Mouse (Mus musculus) stomach, embryonic 14.5 days (tissue): ENCODE data around the gene Msmp. TPM values are rescaled to one million over a fixed set of nuclear protein-coding genes. Genes with fewer than 3 reads are reported as not detected.

Experiments used
- ATAC-seq: fragments of 200-750 bp; cut with Nextera tagmentation; 2 replicates; pipeline ENCODE4 v1.8.0; 2017; ENCODE audit warnings: low read depth, moderate TSS enrichment; ENCODE audit not compliant: insufficient number of reproducible peaks, insufficient read depth, low FRiP score
- H3K27ac ChIP-seq: fragments of 300-500 bp; sonication (generic); 2 replicates; pipeline ENCODE4 v1.5.1; 2014; ENCODE audit warnings: mild to moderate bottlenecking, low read length, moderate library complexity, mixed read lengths
- H3K27me3 ChIP-seq: fragments of 300-500 bp; sonication (generic); 2 replicates; pipeline ENCODE4 v1.6.1; 2014; ENCODE audit warnings: low read length, control low read depth, mixed read lengths; ENCODE audit not compliant: control insufficient read depth, insufficient read depth
- H3K36me3 ChIP-seq: fragments of 300-500 bp; sonication (generic); 2 replicates; pipeline ENCODE4 v1.6.1; 2014; ENCODE audit warnings: mild to moderate bottlenecking, control low read depth, low read length, moderate library complexity, mixed read lengths; ENCODE audit not compliant: control insufficient read depth, insufficient read depth
- H3K4me1 ChIP-seq: fragments of 300-500 bp; sonication (generic); 2 replicates; pipeline ENCODE4 v1.6.1; 2014; ENCODE audit warnings: low read length, control low read depth, mixed read lengths; ENCODE audit not compliant: control insufficient read depth, insufficient read depth
- H3K4me2 ChIP-seq: fragments of 300-500 bp; sonication (generic); replicated peaks from 2 replicates; pipeline ENCODE4 v1.6.1; 2014; ENCODE audit warnings: low read depth, low read length, control low read depth
- H3K4me3 ChIP-seq: fragments of 300-500 bp; sonication (generic); 2 replicates; pipeline ENCODE4 v1.5.1; 2014; ENCODE audit warnings: low read depth, low read length, control low read depth
- H3K9ac ChIP-seq: fragments of 300-500 bp; sonication (generic); replicated peaks from 2 replicates; pipeline ENCODE4 v1.6.1; 2014; ENCODE audit warnings: low read depth, mild to moderate bottlenecking, control low read depth, low read length, moderate library complexity, mixed read lengths
- H3K9me3 ChIP-seq: fragments of 300-500 bp; sonication (generic); 2 replicates; pipeline ENCODE4 v1.6.1; 2016; ENCODE audit warnings: low read depth, low read length, control low read depth; ENCODE audit not compliant: control insufficient read depth
- WGBS: fragments of 180-500 bp; shearing (Covaris S2); extraction: QIAGEN DNeasy Blood & Tissue Kit; methylation state at CpG from one replicate; pipeline ENCODE4 v1.1.7; 2014; 5-methylcytosine and 5-hydroxymethylcytosine counted together
- polyA plus RNA-seq: library from polyadenylated mRNA; unstranded; fragments of >200 nt; fragmentation: Nextera tagmentation; extraction: Ambion mirVana; gene quantifications from 2 replicates; pipeline ENCODE4 v1.2.1, GENCODE M21; 2014

Gene Msmp
- polyA plus RNA-seq, 1 experiment from 2014 or later, result 1.0 TPM

- 70% methylated on average over 7 of the region's 7 CpGs for WGBS
- Histone ChIP-seq H3K4me1 (peaks cover 7% of the 10 kb centered on the region; the same call in 1 of the 2 replicates), H3K36me3 (peaks cover 40% of the 10 kb centered on the region), H3K9me3 (no peaks in the 10 kb centered on the region), H3K4me2 (no peak overlapping the region), H3K9ac (no peak overlapping the region), H3K27ac (no peak overlapping the region), H3K27me3 (no peaks in the 10 kb centered on the region), H3K4me3 (no peak overlapping the region)
- no peak for ATAC-seq
These were observed 873 bp downstream of the Msmp start for GRCm38 (mm10) chr4:43583421-43583820.

GRCm38 (mm10) chr4:43582241-43582640 is 2.1 kb downstream of the Msmp start:
- H3K27me3 ChIP-seq, result no peaks in the 10 kb centered on the region
- no peak overlapping the region for H3K4me2 ChIP-seq
- 90% methylated on average over 5 of the region's 5 CpGs for WGBS
- H3K9me3 ChIP-seq, result no peaks in the 10 kb centered on the region
- no peak overlapping the region for H3K9ac ChIP-seq
- no peak for ATAC-seq
- no peak overlapping the region for H3K4me3 ChIP-seq
- H3K4me1 ChIP-seq, result peaks cover 14% of the 10 kb centered on the region
- no peak overlapping the region for H3K27ac ChIP-seq
- H3K36me3 ChIP-seq, result peaks cover 40% of the 10 kb centered on the region

GRCm38 (mm10) chr4:43581381-43581780 is 2.9 kb downstream of the Msmp start:
- H3K27ac ChIP-seq, result no peak overlapping the region
- H3K4me2 ChIP-seq, result no peak overlapping the region
- 95% methylated on average over 12 of the region's 12 CpGs for WGBS
- H3K4me3 ChIP-seq, result no peak overlapping the region
- no peak overlapping the region for H3K9ac ChIP-seq
- H3K4me1 ChIP-seq, result peaks cover 22% of the 10 kb centered on the region
- H3K36me3 ChIP-seq, result peaks cover 40% of the 10 kb centered on the region
- ATAC-seq, result no peak
- H3K27me3 ChIP-seq, result no peaks in the 10 kb centered on the region
- H3K9me3 ChIP-seq, result no peaks in the 10 kb centered on the region

GRCm38 (mm10) chr4:43580721-43581120 is 3.6 kb downstream of the Msmp start:
- H3K4me1 ChIP-seq, result peaks cover 27% of the 10 kb centered on the region
- H3K4me3 ChIP-seq, result no peak overlapping the region
- no peak overlapping the region for H3K9ac ChIP-seq
- H3K27ac ChIP-seq, result no peak overlapping the region
- H3K27me3 ChIP-seq, result no peaks in the 10 kb centered on the region
- 90% methylated on average over 5 of the region's 5 CpGs for WGBS
- H3K36me3 ChIP-seq, result peaks cover 40% of the 10 kb centered on the region
- H3K9me3 ChIP-seq, result no peaks in the 10 kb centered on the region
- ATAC-seq, result no peak
- H3K4me2 ChIP-seq, result no peak overlapping the region

GRCm38 (mm10) chr4:43579731-43580130 is 4.6 kb downstream of the Msmp start:
- Histone ChIP-seq H3K4me3 (peak overlapping the region; percentile 84), H3K27ac (no peak overlapping the region), H3K4me1 (peaks cover 33% of the 10 kb centered on the region), H3K9me3 (no peaks in the 10 kb centered on the region), H3K9ac (peak overlapping the region; percentile 78), H3K4me2 (peak overlapping the region; percentile 95), H3K36me3 (peaks cover 40% of the 10 kb centered on the region), H3K27me3 (no peaks in the 10 kb centered on the region)
- 73% methylated on average over 6 of the region's 6 CpGs for WGBS
- no peak for ATAC-seq

GRCm38 (mm10) chr4:43579256-43579655 is 5.0 kb downstream of the Msmp start:
- WGBS, result 7% methylated on average over 10 of the region's 10 CpGs
- peaks cover 33% of the 10 kb centered on the region for H3K4me1 ChIP-seq
- H3K4me3 ChIP-seq, result peak overlapping the region; percentile 84
- H3K4me2 ChIP-seq, result peak overlapping the region; percentile 95
- H3K9me3 ChIP-seq, result no peaks in the 10 kb centered on the region
- no peaks in the 10 kb centered on the region for H3K27me3 ChIP-seq
- no peak for ATAC-seq
- 0 out of 2 replicates have a peak overlapping the region, but pooled peaks have one; percentile 82 for H3K27ac ChIP-seq
- H3K9ac ChIP-seq, result peak overlapping the region; percentile 78
- peaks cover 40% of the 10 kb centered on the region for H3K36me3 ChIP-seq

- Histone ChIP-seq H3K4me3 (peak within 1 kb of the TSS; percentile 84), H3K9ac (peak within 1 kb of the TSS; percentile 78), H3K27ac (peak within 1 kb of the TSS; percentile 82), H3K4me1 (peaks cover 33% of the 10 kb centered on the region), H3K27me3 (no peaks in the 10 kb centered on the region), H3K4me2 (peak within 1 kb of the TSS; percentile 95), H3K9me3 (no peaks in the 10 kb centered on the region), H3K36me3 (peaks cover 40% of the 10 kb centered on the region)
- under 1% methylated on average over 76 of the region's 76 CpGs for WGBS
- peak; percentile 96 for ATAC-seq
These were observed 5.7 kb downstream of the Msmp start, which contains the start of the genes Rgp1 and Gba2 for GRCm38 (mm10) chr4:43578376-43579204. TSS of gene Rgp1 (plus strand) at chr4:43578715. TSS of gene Gba2 (minus strand) at chr4:43578873.

- peaks cover 33% of the 10 kb centered on the region for H3K4me1 ChIP-seq
- H3K9me3 ChIP-seq, result no peaks in the 10 kb centered on the region
- H3K27ac ChIP-seq, result no peak overlapping the region
- peak overlapping the region; percentile 95 for H3K4me2 ChIP-seq
- H3K27me3 ChIP-seq, result no peaks in the 10 kb centered on the region
- no peak for ATAC-seq
- WGBS, result 35% methylated on average over 8 of the region's 8 CpGs
- H3K9ac ChIP-seq, result peak overlapping the region; percentile 78
- H3K36me3 ChIP-seq, result peaks cover 38% of the 10 kb centered on the region
- H3K4me3 ChIP-seq, result peak overlapping the region; percentile 84
These were observed 6.9 kb downstream of the Msmp start for GRCm38 (mm10) chr4:43577237-43577881.
